14 mouse cellular contexts compared by ENCODE assay signal in genomic region chr9:66105168-66105567, GRCm38 (mm10).
"Had no signal": no experiment of that assay in that cellular context is flagged by ENCODE, and none has a peak within 500 bp of the region (broad histone marks: within the 10 kb centered on the region; RNA-seq: fewer than 3 reads in every experiment).

No protein-coding gene starts in this region.

- ATAC-seq: intestine, embryonic 16.5 days; midbrain, embryonic 15.5 days had no signal

- DNase-seq: layer of hippocampus, adult 9-11 months; layer of hippocampus, postnatal 36 days; lung, embryonic 14.5 days; lung, postnatal 10 days; lung, postnatal 4 days; thymus, adult 18-20 months; thymus, postnatal 14 days had no signal

- H3K4me1 ChIP-seq: hindbrain, embryonic 15.5 days; midbrain, embryonic 15.5 days had no signal

- H3K4me2 ChIP-seq: hindbrain, embryonic 15.5 days; limb, embryonic 12.5 days; lung, embryonic 14.5 days; midbrain, embryonic 11.5 days; midbrain, embryonic 15.5 days; neural tube, embryonic 12.5 days had no signal

- H3K27me3 ChIP-seq: hindbrain, embryonic 15.5 days; limb, embryonic 12.5 days; megakaryocyte, embryonic 14.5 days; midbrain, embryonic 15.5 days; neural tube, embryonic 12.5 days had no signal

- H3K9me3 ChIP-seq: hindbrain, embryonic 15.5 days; limb, embryonic 12.5 days; megakaryocyte, embryonic 14.5 days; midbrain, embryonic 15.5 days; neural tube, embryonic 12.5 days had no signal

- H3K9ac ChIP-seq: hindbrain, embryonic 15.5 days; limb, embryonic 12.5 days; lung, embryonic 14.5 days; midbrain, embryonic 15.5 days; neural tube, embryonic 12.5 days had no signal

- H3K4me3 ChIP-seq: hindbrain, embryonic 15.5 days; limb, embryonic 12.5 days; megakaryocyte, embryonic 14.5 days; midbrain, embryonic 15.5 days; neural tube, embryonic 12.5 days had no signal

- H3K27ac ChIP-seq: hindbrain, embryonic 15.5 days; limb, embryonic 12.5 days; midbrain, embryonic 15.5 days; neural tube, embryonic 12.5 days had no signal
